Mouse (Mus musculus) liver, embryonic 11.5 days (tissue): Measurements from ENCODE around the gene Runx1. TPM values are rescaled to one million over a fixed set of nuclear protein-coding genes. Genes with fewer than 3 reads are reported as not detected.
A peak's percentile ranks its signal among the peaks of the same experiment; 100 is the strongest.

ENCODE experiments used
- ATAC-seq: fragments of 200-750 bp; cut with Nextera tagmentation; replicated peaks from 2 replicates; pipeline ENCODE4 v1.8.0; 2017; ENCODE audit warnings: moderate number of reproducible peaks, mild to moderate bottlenecking, moderate TSS enrichment, moderate library complexity; ENCODE audit not compliant: low FRiP score
- DNase-seq: peaks from one replicate; pipeline ENCODE4 v3.0.0-alpha.2; 2017; ENCODE audit warnings: low spot score
- H3K27ac ChIP-seq: fragments of 300-500 bp; sonication (generic); 2 replicates; pipeline ENCODE4 v1.5.1; 2014; ENCODE audit warnings: mild to moderate bottlenecking, low read depth, low read length, control low read depth
- H3K27me3 ChIP-seq: fragments of 300-500 bp; sonication (generic); replicated peaks from 2 replicates; pipeline ENCODE4 v1.6.1; 2014; ENCODE audit warnings: low read length, mixed read lengths; ENCODE audit not compliant: control insufficient read depth, insufficient read depth
- H3K36me3 ChIP-seq: fragments of 300-500 bp; sonication (generic); 2 replicates; pipeline ENCODE4 v1.6.1; 2014; ENCODE audit warnings: mild to moderate bottlenecking, low read length, moderate library complexity, mixed read lengths; ENCODE audit not compliant: control insufficient read depth, insufficient read depth
- H3K4me1 ChIP-seq: fragments of 300-500 bp; sonication (generic); replicated peaks from 2 replicates; pipeline ENCODE4 v1.6.1; 2014; ENCODE audit warnings: low read length, mixed read lengths; ENCODE audit not compliant: control insufficient read depth, insufficient read depth
- H3K4me2 ChIP-seq: fragments of 300-500 bp; sonication (generic); 2 replicates; pipeline ENCODE4 v1.6.1; 2014; ENCODE audit warnings: mild to moderate bottlenecking, control low read depth, moderate library complexity
- H3K4me3 ChIP-seq: fragments of 300-500 bp; sonication (generic); 2 replicates; pipeline ENCODE4 v1.5.1; 2014; ENCODE audit warnings: low read depth, low read length, control low read depth
- H3K9ac ChIP-seq: fragments of 300-500 bp; sonication (generic); 2 replicates; pipeline ENCODE4 v1.6.1; 2014; ENCODE audit warnings: low read depth, low read length, control low read depth
- H3K9me3 ChIP-seq: fragments of 300-500 bp; sonication (generic); 2 replicates; pipeline ENCODE4 v1.6.1; 2016; ENCODE audit warnings: low read length, inconsistent platforms, mixed read lengths; ENCODE audit not compliant: control insufficient read depth
- WGBS: fragments of 180-500 bp; shearing (Covaris S2); extraction: QIAGEN DNeasy Blood & Tissue Kit; methylation state at CpG from one replicate; pipeline ENCODE4 v1.1.7; 2014; 5-methylcytosine and 5-hydroxymethylcytosine counted together
- polyA plus RNA-seq: library from polyadenylated mRNA; unstranded; fragments of >200 nt; fragmentation: Nextera tagmentation; extraction: Ambion mirVana; gene quantifications from 2 replicates; pipeline ENCODE4 v1.2.1, GENCODE M21; 2014

Runx1 gene
- polyA plus RNA-seq, 1 experiment from 2014 or later: 23.4 TPM

- no peak overlapping the region for H3K4me2 ChIP-seq
- H3K4me1 ChIP-seq: peaks cover 41% of the 10 kb centered on the region
- ATAC-seq: no peak
- 59% methylated on average over 15 of the region's 15 CpGs for WGBS
- DNase-seq: no peak
- no peaks in the 10 kb centered on the region for H3K9me3 ChIP-seq
- H3K4me3 ChIP-seq: no peak overlapping the region
- no peak overlapping the region for H3K9ac ChIP-seq
- no peaks in the 10 kb centered on the region for H3K36me3 ChIP-seq
- no peaks in the 10 kb centered on the region for H3K27me3 ChIP-seq
- H3K27ac ChIP-seq: no peak overlapping the region
Observed at GRCm38 (mm10) chr16:92761968-92762521, 63.9 kb downstream of the Runx1 start.

GRCm38 (mm10) chr16:92760091-92760490, 65.9 kb downstream of the Runx1 start:
- WGBS: 87% methylated on average over 3 of the region's 3 CpGs

GRCm38 (mm10) chr16:92757564-92757963, 68.4 kb downstream of the Runx1 start:
- H3K4me1 ChIP-seq: peaks cover 33% of the 10 kb centered on the region

More at GRCm38 (mm10) chr16:92760091-92760490, 65.9 kb downstream of the Runx1 start:
- ATAC-seq: no peak
- Histone ChIP-seq H3K4me1 (peaks cover 37% of the 10 kb centered on the region), H3K9ac (no peak overlapping the region), H3K9me3 (no peaks in the 10 kb centered on the region), H3K36me3 (no peaks in the 10 kb centered on the region), H3K4me3 (no peak overlapping the region), H3K4me2 (no peak overlapping the region), H3K27ac (no peak overlapping the region), H3K27me3 (no peaks in the 10 kb centered on the region)
- no peak for DNase-seq

GRCm38 (mm10) chr16:92753944-92754343, 72.0 kb downstream of the Runx1 start:
- Histone ChIP-seq H3K9ac (no peak overlapping the region), H3K4me2 (no peak overlapping the region), H3K4me1 (peaks cover 25% of the 10 kb centered on the region), H3K9me3 (no peaks in the 10 kb centered on the region), H3K36me3 (no peaks in the 10 kb centered on the region), H3K4me3 (no peak overlapping the region), H3K27me3 (no peaks in the 10 kb centered on the region), H3K27ac (no peak overlapping the region)
- DNase-seq (no peak), ATAC-seq (no peak)
- 83% methylated on average over 3 of the region's 3 CpGs for WGBS

More at GRCm38 (mm10) chr16:92757564-92757963, 68.4 kb downstream of the Runx1 start:
- peak; percentile 66 for ATAC-seq
- no peak overlapping the region for H3K4me3 ChIP-seq
- no peak for DNase-seq
- no peak overlapping the region for H3K9ac ChIP-seq
- H3K36me3 ChIP-seq: no peaks in the 10 kb centered on the region
- H3K27ac ChIP-seq: no peak overlapping the region
- WGBS: 74% methylated on average over 4 of the region's 4 CpGs
- H3K9me3 ChIP-seq: no peaks in the 10 kb centered on the region
- H3K4me2 ChIP-seq: no peak overlapping the region
- no peaks in the 10 kb centered on the region for H3K27me3 ChIP-seq

- peaks cover 25% of the 10 kb centered on the region for H3K4me1 ChIP-seq
- ATAC-seq: peak; percentile 60
- H3K27me3 ChIP-seq: no peaks in the 10 kb centered on the region
Observed at GRCm38 (mm10) chr16:92753139-92753538, 72.8 kb downstream of the Runx1 start.

GRCm38 (mm10) chr16:92748272-92748671, 77.7 kb downstream of the Runx1 start:
- DNase-seq (no peak), ATAC-seq (no peak)
- WGBS: 35% methylated on average over 1 of the region's 1 CpGs
- Histone ChIP-seq H3K9me3 (no peaks in the 10 kb centered on the region), H3K4me3 (no peak overlapping the region), H3K4me1 (peaks cover 27% of the 10 kb centered on the region), H3K9ac (no peak overlapping the region), H3K4me2 (no peak overlapping the region), H3K27ac (no peak overlapping the region), H3K36me3 (no peaks in the 10 kb centered on the region), H3K27me3 (no peaks in the 10 kb centered on the region)

More at GRCm38 (mm10) chr16:92753139-92753538, 72.8 kb downstream of the Runx1 start:
- Histone ChIP-seq H3K4me2 (no peak overlapping the region), H3K9me3 (no peaks in the 10 kb centered on the region), H3K4me3 (no peak overlapping the region), H3K36me3 (no peaks in the 10 kb centered on the region), H3K9ac (no peak overlapping the region), H3K27ac (no peak overlapping the region)
- 63% methylated on average over 8 of the region's 8 CpGs for WGBS
- no peak for DNase-seq

GRCm38 (mm10) chr16:92747062-92747461, 78.9 kb downstream of the Runx1 start:
- peaks cover 24% of the 10 kb centered on the region for H3K4me1 ChIP-seq
- H3K36me3 ChIP-seq: no peaks in the 10 kb centered on the region
- ATAC-seq (no peak), DNase-seq (no peak)
- H3K9me3 ChIP-seq: no peaks in the 10 kb centered on the region
- WGBS: 48% methylated on average over 2 of the region's 2 CpGs
- no peak overlapping the region for H3K9ac ChIP-seq
- no peak overlapping the region for H3K4me3 ChIP-seq
- no peaks in the 10 kb centered on the region for H3K27me3 ChIP-seq
- no peak overlapping the region for H3K27ac ChIP-seq
- no peak overlapping the region for H3K4me2 ChIP-seq

- no peak overlapping the region for H3K4me2 ChIP-seq
- peaks cover 29% of the 10 kb centered on the region for H3K4me1 ChIP-seq
- no peaks in the 10 kb centered on the region for H3K36me3 ChIP-seq
- DNase-seq (no peak), ATAC-seq (no peak)
- WGBS: 75% methylated on average over 3 of the region's 3 CpGs
- no peak overlapping the region for H3K9ac ChIP-seq
- no peak overlapping the region for H3K4me3 ChIP-seq
- H3K27ac ChIP-seq: no peak overlapping the region
- no peaks in the 10 kb centered on the region for H3K9me3 ChIP-seq
- no peaks in the 10 kb centered on the region for H3K27me3 ChIP-seq
Observed at GRCm38 (mm10) chr16:92745239-92745638, 80.7 kb downstream of the Runx1 start.

GRCm38 (mm10) chr16:92744172-92744777, 81.7 kb downstream of the Runx1 start:
- DNase-seq (no peak), ATAC-seq (no peak)
- Histone ChIP-seq H3K4me2 (no peak overlapping the region), H3K9me3 (no peaks in the 10 kb centered on the region), H3K4me1 (peaks cover 29% of the 10 kb centered on the region), H3K27me3 (no peaks in the 10 kb centered on the region), H3K4me3 (no peak overlapping the region), H3K36me3 (no peaks in the 10 kb centered on the region), H3K9ac (no peak overlapping the region), H3K27ac (no peak overlapping the region)
- 52% methylated on average over 12 of the region's 12 CpGs for WGBS
